Mouse (Mus musculus): ENCODE results near the gene Atg4d. TPM values are rescaled to one million over a fixed set of nuclear protein-coding genes. Genes with fewer than 3 reads are reported as not detected.
"Not testable (repeated sequence)": the region's sequence is repeated elsewhere in the genome, so short reads cannot be mapped to it uniquely, and the experiment has no call there.

Gene Atg4d
- total RNA-seq, 4 experiments from 2014 or later: 35.3 to 48.7 (median 39.7) TPM

GRCm38 (mm10) chr9:21312134-21312533 is 47.0 kb downstream of the Atg4d start, which contains the start of gene Ap1m2:
Gene Ap1m2, minus strand, starts transcription at chr9:21312337.
- no peak for DNase-seq (ENCODE audit: low spot score in 2 of 2)

GRCm38 (mm10) chr9:21313394-21313793 is 48.3 kb downstream of the Atg4d start:
- peak; percentile 56 to 76 for DNase-seq (ENCODE audit: low spot score in 2 of 2)

GRCm38 (mm10) chr9:21314367-21315140 is 49.5 kb downstream of the Atg4d start:
- no peak for DNase-seq (ENCODE audit: low spot score in 2 of 2)

GRCm38 (mm10) chr9:21315421-21315820 is 50.3 kb downstream of the Atg4d start:
- no peak for DNase-seq (ENCODE audit: low spot score in 2 of 2)

- no peak for DNase-seq (ENCODE audit: low spot score in 2 of 2)
Measured at GRCm38 (mm10) chr9:21316696-21317095, 51.6 kb downstream of the Atg4d start.

- no peak for DNase-seq (ENCODE audit: low spot score in 2 of 2)
Measured at GRCm38 (mm10) chr9:21318792-21319191, 53.7 kb downstream of the Atg4d start.

GRCm38 (mm10) chr9:21319503-21319902 is 54.4 kb downstream of the Atg4d start:
- no peak for DNase-seq (ENCODE audit: low spot score in 2 of 2)

- DNase-seq (ENCODE audit: low spot score in 2 of 2): no peak
Measured at GRCm38 (mm10) chr9:21320280-21320618, 55.2 kb downstream of the Atg4d start.

- peak; percentile 49 to 61 for DNase-seq (ENCODE audit: low spot score in 2 of 2)
Measured at GRCm38 (mm10) chr9:21320619-21321512, 55.8 kb downstream of the Atg4d start, which contains the start of gene Slc44a2. Gene Slc44a2, plus strand, starts transcription at chr9:21320698.

- DNase-seq (ENCODE audit: low spot score in 2 of 2): no peak
Measured at GRCm38 (mm10) chr9:21321513-21321835, 56.4 kb downstream of the Atg4d start.

- no peak for DNase-seq (ENCODE audit: low spot score in 2 of 2)
Measured at GRCm38 (mm10) chr9:21322211-21322916, 57.3 kb downstream of the Atg4d start.

- DNase-seq (ENCODE audit: low spot score in 2 of 2): not testable (repeated sequence)
Measured at GRCm38 (mm10) chr9:21322917-21323297, 57.8 kb downstream of the Atg4d start.

GRCm38 (mm10) chr9:21324269-21324668 is 59.2 kb downstream of the Atg4d start:
- no peak for DNase-seq (ENCODE audit: low spot score in 2 of 2)

Other genes with a start within 250 kb of the Atg4d start
- gene Icam1, start 249.3 kb upstream of the Atg4d start, total RNA-seq (2022): 1 to 10 TPM; 2.2 to 4.8 (median 4.1) TPM
- 1 to 10 TPM; 1.5 to 2.3 (median 1.8) TPM for gene Icam4, start 235.9 kb upstream of the Atg4d start, total RNA-seq (2022)
- 100 to 1,000 TPM; 194 to 206 (median 202) TPM for gene Icam5, start 233.2 kb upstream of the Atg4d start, total RNA-seq (2022)
- gene Zglp1, start 198.2 kb upstream of the Atg4d start, total RNA-seq (2022): 1 to 10 TPM in 2 of 4 experiments, not detected in 2; 1.1 to 1.7 TPM
- gene Gm49373, start 192.2 kb upstream of the Atg4d start, total RNA-seq (2022): 1 to 10 TPM in 2 of 4 experiments, under 1 TPM in 1, not detected in 1; 0.55 to 2.3 (median 1.8) TPM
- gene Fdx1l, start 191.7 kb upstream of the Atg4d start, total RNA-seq (2022): 10 to 100 TPM; 55.8 to 63.7 (median 58.3) TPM
- 1 to 10 TPM; 1.3 to 2.2 (median 1.6) TPM for gene Gm38431, start 173.3 kb upstream of the Atg4d start, total RNA-seq (2022)
- 10 to 100 TPM; 24.4 to 30.0 (median 26.6) TPM for gene Raver1, start 173.3 kb upstream of the Atg4d start, total RNA-seq (2022)
- 10 to 100 TPM; 11.1 to 14.5 (median 13.3) TPM for gene Tyk2, start 134.1 kb upstream of the Atg4d start, total RNA-seq (2022)
- gene Cdc37, start 115.3 kb upstream of the Atg4d start, total RNA-seq (2022): 100 to 1,000 TPM; 116 to 150 (median 135) TPM
- gene Pde4a, start 99.6 kb upstream of the Atg4d start, total RNA-seq (2022): 10 to 100 TPM; 91.9 to 94.8 (median 93.7) TPM
- gene Keap1, start 25.9 kb upstream of the Atg4d start, total RNA-seq (2022): 10 to 100 TPM; 57.8 to 68.8 (median 59.9) TPM
- gene S1pr5, start 16.9 kb upstream of the Atg4d start, total RNA-seq (2022): 10 to 100 TPM; 14.8 to 20.5 (median 16.8) TPM
- gene Kri1, start 22.7 kb downstream of the Atg4d start, total RNA-seq (2022): 10 to 100 TPM; 33.5 to 43.4 (median 39.4) TPM
- 10 to 100 TPM; 53.5 to 63.9 (median 58.8) TPM for gene Cdkn2d, start 26.1 kb downstream of the Atg4d start, total RNA-seq (2022)
- 1 to 10 TPM; 1.2 to 1.5 (median 1.4) TPM for gene Ap1m2, start 47.0 kb downstream of the Atg4d start, total RNA-seq (2022)
- 10 to 100 TPM; 48.0 to 68.9 (median 52.3) TPM for gene Slc44a2, start 55.4 kb downstream of the Atg4d start, total RNA-seq (2022)
- 10 to 100 TPM; 90.2 to 93.1 (median 91.0) TPM for gene Ilf3, start 102.6 kb downstream of the Atg4d start, total RNA-seq (2022)
- gene Qtrt1, start 146.5 kb downstream of the Atg4d start, total RNA-seq (2022): 10 to 100 TPM; 17.0 to 28.0 (median 23.5) TPM
- gene Dnm2, start 159.6 kb downstream of the Atg4d start, total RNA-seq (2022): 10 to 100 TPM; 49.5 to 64.9 (median 60.9) TPM
- gene Tmed1, start 245.0 kb downstream of the Atg4d start, total RNA-seq (2022): 10 to 100 TPM; 15.1 to 18.4 (median 16.4) TPM

All from left cerebral cortex, adult 8-10 months (tissue).